Mouse (Mus musculus) neural tube, embryonic 12.5 days (tissue): ENCODE measurements at regions not wholly inside any gene's neighbourhood (a gene's known extent, or its start where the extent isn't known, plus 50 kb on each side); places are given as distances from the start of the nearest gene placed in this dataset.

Experiments
- ATAC-seq: fragments of 200-750 bp; cut with Nextera tagmentation; 2 replicates; pipeline ENCODE4 v1.8.0; 2017; ENCODE audit warnings: low read depth, mild to moderate bottlenecking, moderate TSS enrichment, moderate library complexity; ENCODE audit not compliant: low FRiP score
- H3K27ac ChIP-seq: fragments of 300-500 bp; sonication (generic); 2 replicates; pipeline ENCODE4 v1.5.1; 2016
- H3K27me3 ChIP-seq: fragments of 300-500 bp; sonication (generic); replicated peaks from 2 replicates; pipeline ENCODE4 v1.6.1; 2016; ENCODE audit warnings: mild to moderate bottlenecking
- H3K36me3 ChIP-seq: fragments of 300-500 bp; sonication (generic); 2 replicates; pipeline ENCODE4 v1.6.1; 2016; ENCODE audit warnings: mild to moderate bottlenecking
- H3K4me1 ChIP-seq: fragments of 300-500 bp; sonication (generic); 2 replicates; pipeline ENCODE4 v1.6.1; 2016
- H3K4me2 ChIP-seq: fragments of 300-500 bp; sonication (generic); replicated peaks from 2 replicates; pipeline ENCODE4 v1.6.1; 2016; ENCODE audit warnings: mild to moderate bottlenecking
- H3K4me3 ChIP-seq: fragments of 300-500 bp; sonication (generic); 2 replicates; pipeline ENCODE4 v1.5.1; 2016
- H3K9ac ChIP-seq: fragments of 300-500 bp; sonication (generic); 2 replicates; pipeline ENCODE4 v1.6.1; 2016; ENCODE audit warnings: mild to moderate bottlenecking
- H3K9me3 ChIP-seq: fragments of 300-500 bp; sonication (generic); 2 replicates; pipeline ENCODE4 v1.6.1; 2016; ENCODE audit warnings: mild to moderate bottlenecking
- WGBS: fragments of 180-500 bp; shearing (Covaris S2); methylation state at CpG from one replicate; pipeline ENCODE4 v1.1.7; 2016; 5-methylcytosine and 5-hydroxymethylcytosine counted together

DNA sequence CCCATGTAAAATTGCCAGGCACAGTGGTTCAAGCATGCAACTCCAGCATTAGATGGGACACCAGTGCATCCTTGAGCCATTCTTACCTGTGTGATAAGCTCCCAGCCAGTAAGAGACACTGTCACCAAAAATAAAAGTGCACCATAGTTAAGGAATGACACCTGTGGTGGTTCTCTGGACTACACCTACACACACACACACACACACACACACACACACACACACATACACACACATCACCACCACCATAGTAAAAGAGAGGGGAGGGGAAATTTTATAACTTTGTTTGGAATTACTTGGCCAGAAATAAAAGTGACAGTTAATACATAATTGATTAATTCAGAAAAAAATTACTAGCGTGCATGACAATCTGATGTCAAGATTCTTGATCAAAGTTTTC, 175.1 kb upstream of the Gm11232 start:
- no peak overlapping the region for H3K27ac ChIP-seq
- WGBS = 77% methylated on average over 1 of the region's 1 CpGs
- H3K27me3 ChIP-seq = no peaks in the 10 kb centered on the region
- H3K36me3 ChIP-seq = no peaks in the 10 kb centered on the region
- no peak overlapping the region for H3K9ac ChIP-seq
- no peaks in the 10 kb centered on the region for H3K4me1 ChIP-seq
- H3K4me2 ChIP-seq = no peak overlapping the region
- no peak for ATAC-seq
- no peak overlapping the region for H3K4me3 ChIP-seq
- no peaks in the 10 kb centered on the region for H3K9me3 ChIP-seq

DNA sequence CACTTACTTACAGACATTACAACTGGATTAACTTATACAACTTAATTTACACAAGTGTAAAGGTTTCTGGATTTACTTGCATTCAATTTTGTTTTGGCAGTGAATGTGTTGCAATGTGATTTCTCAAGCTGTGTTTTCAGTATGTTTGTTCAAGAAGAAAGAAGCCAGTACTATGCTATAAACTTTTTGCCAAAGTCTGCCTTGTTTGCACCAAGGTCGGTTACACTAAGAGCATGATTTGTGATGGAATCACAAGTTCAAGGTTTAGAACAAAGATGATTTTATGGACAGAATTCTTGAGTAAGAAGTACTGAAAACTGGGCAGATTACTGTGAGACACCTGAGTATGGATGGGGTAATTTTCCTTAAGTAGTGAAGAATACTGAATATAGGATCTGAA, 153.8 kb upstream of the Gm11232 start:
- no peak overlapping the region for H3K4me3 ChIP-seq

DNA sequence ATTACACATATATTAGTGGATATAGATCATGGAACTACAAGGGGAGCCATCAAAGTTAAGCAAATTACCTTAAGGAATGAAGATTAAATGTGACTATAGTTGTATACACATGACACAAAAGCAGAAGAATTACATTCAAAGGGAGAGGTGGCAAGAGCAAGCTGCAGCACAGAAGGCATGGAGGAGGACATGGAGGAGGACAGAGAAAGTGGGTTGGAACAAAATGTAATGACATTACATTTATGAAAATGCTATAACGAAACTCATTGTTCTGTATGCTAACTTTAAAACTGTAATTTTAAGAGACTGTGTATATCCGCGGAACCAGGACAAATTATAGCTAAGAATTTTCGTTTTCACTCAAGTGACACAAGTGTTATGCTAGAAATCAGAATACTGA, 117.9 kb upstream of the Gm11232 start:
- no peaks in the 10 kb centered on the region for H3K27me3 ChIP-seq
- H3K36me3 ChIP-seq = no peaks in the 10 kb centered on the region
- no peaks in the 10 kb centered on the region for H3K4me1 ChIP-seq
- H3K4me3 ChIP-seq = no peak overlapping the region
- no peaks in the 10 kb centered on the region; the same call in 1 of the 2 replicates for H3K9me3 ChIP-seq
- WGBS = 91% methylated on average over 4 of the region's 4 CpGs
- H3K4me2 ChIP-seq = no peak overlapping the region
- no peak for ATAC-seq
- no peak overlapping the region for H3K9ac ChIP-seq
- no peak overlapping the region for H3K27ac ChIP-seq

More for the DNA sequence above, 153.8 kb upstream of the Gm11232 start:
- 80% methylated on average over 1 of the region's 1 CpGs for WGBS
- ATAC-seq = no peak
- no peak overlapping the region for H3K4me2 ChIP-seq
- no peaks in the 10 kb centered on the region for H3K27me3 ChIP-seq
- no peaks in the 10 kb centered on the region for H3K9me3 ChIP-seq
- no peaks in the 10 kb centered on the region for H3K36me3 ChIP-seq
- no peak overlapping the region for H3K9ac ChIP-seq
- H3K4me1 ChIP-seq = no peaks in the 10 kb centered on the region
- no peak overlapping the region for H3K27ac ChIP-seq

DNA sequence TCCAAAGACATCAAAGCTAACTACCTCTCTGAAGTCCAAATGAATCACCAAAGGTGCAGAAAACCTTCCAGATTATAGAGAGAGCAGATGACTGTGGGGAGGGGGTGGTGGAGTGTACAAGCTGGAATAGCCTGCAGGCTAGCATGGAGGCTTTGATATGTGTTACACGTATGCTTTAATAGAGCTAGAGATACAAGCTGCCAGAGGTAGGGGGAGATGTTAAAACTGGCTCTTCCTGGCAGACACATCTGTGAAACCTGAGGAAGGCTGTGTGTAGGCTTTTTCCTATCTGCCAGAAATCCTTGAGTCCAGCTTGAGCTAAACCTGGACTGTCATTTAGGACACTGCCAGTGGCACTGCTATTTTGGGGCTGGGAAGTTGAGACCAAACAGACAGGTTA, 109.2 kb upstream of the Gm11232 start:
- 70% methylated on average over 1 of the region's 1 CpGs for WGBS
- no peak overlapping the region for H3K9ac ChIP-seq

DNA sequence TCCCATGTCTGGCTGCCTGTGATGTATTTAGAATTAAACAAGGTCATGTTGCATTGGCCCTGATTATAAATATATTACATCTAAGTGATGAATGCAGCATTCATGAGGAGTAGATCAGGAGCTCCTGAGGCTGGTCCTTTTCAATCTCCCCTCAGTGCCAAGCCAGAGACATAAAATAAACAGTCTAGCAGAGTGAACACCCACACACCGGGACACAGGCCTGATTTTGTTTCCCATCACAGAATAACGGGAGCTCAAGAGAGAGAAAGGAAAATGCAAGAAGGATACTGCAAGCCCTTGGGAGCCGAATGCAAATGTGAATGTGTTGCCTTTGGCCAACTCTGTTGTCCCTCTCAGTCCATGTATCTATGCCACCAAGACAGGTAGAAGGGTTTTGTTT, 84.1 kb upstream of the Gm11232 start:
- H3K36me3 ChIP-seq = no peaks in the 10 kb centered on the region
- H3K4me2 ChIP-seq = no peak overlapping the region
- H3K27me3 ChIP-seq = no peaks in the 10 kb centered on the region; the same call in 1 of the 2 replicates
- H3K4me1 ChIP-seq = 0 out of 2 replicates have a peak, but pooled peaks cover 11% of the 10 kb centered on the region
- WGBS = 73% methylated on average over 3 of the region's 3 CpGs
- H3K9ac ChIP-seq = no peak overlapping the region
- H3K9me3 ChIP-seq = no peaks in the 10 kb centered on the region
- H3K27ac ChIP-seq = no peak overlapping the region
- no peak for ATAC-seq
- no peak overlapping the region for H3K4me3 ChIP-seq

More for the DNA sequence above, 109.2 kb upstream of the Gm11232 start:
- H3K4me1 ChIP-seq = no peaks in the 10 kb centered on the region
- no peak overlapping the region for H3K4me3 ChIP-seq
- no peaks in the 10 kb centered on the region for H3K27me3 ChIP-seq
- no peaks in the 10 kb centered on the region for H3K36me3 ChIP-seq
- no peak overlapping the region for H3K4me2 ChIP-seq
- H3K9me3 ChIP-seq = no peaks in the 10 kb centered on the region
- ATAC-seq = no peak
- no peak overlapping the region for H3K27ac ChIP-seq

DNA sequence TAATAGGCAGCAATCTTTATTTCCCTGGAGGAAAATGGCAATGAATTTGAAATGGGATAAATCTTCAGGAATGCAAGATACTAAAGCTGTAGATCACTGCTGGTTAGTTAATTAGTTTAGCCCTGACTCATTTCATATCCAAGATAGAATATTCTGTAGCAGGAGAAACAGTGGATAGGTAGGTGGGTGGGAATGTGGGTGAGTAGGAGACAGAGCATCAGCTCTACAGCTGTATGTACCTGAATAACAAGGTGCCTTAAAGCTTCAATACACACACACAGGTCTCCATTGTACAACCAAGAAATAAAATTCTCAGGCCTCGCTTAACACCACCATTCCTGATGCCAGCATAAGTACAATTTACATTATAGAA, 83.0 kb upstream of the Gm11232 start:
- H3K9me3 ChIP-seq = no peaks in the 10 kb centered on the region
- 68% methylated on average over 1 of the region's 1 CpGs for WGBS
- no peak overlapping the region for H3K4me3 ChIP-seq
- no peaks in the 10 kb centered on the region for H3K36me3 ChIP-seq
- no peak overlapping the region for H3K4me2 ChIP-seq
- ATAC-seq = peak; percentile 54
- H3K27me3 ChIP-seq = no peaks in the 10 kb centered on the region; the same call in 1 of the 2 replicates
- no peak overlapping the region for H3K9ac ChIP-seq
- H3K27ac ChIP-seq = no peak overlapping the region
- 0 out of 2 replicates have a peak, but pooled peaks cover 11% of the 10 kb centered on the region for H3K4me1 ChIP-seq

DNA sequence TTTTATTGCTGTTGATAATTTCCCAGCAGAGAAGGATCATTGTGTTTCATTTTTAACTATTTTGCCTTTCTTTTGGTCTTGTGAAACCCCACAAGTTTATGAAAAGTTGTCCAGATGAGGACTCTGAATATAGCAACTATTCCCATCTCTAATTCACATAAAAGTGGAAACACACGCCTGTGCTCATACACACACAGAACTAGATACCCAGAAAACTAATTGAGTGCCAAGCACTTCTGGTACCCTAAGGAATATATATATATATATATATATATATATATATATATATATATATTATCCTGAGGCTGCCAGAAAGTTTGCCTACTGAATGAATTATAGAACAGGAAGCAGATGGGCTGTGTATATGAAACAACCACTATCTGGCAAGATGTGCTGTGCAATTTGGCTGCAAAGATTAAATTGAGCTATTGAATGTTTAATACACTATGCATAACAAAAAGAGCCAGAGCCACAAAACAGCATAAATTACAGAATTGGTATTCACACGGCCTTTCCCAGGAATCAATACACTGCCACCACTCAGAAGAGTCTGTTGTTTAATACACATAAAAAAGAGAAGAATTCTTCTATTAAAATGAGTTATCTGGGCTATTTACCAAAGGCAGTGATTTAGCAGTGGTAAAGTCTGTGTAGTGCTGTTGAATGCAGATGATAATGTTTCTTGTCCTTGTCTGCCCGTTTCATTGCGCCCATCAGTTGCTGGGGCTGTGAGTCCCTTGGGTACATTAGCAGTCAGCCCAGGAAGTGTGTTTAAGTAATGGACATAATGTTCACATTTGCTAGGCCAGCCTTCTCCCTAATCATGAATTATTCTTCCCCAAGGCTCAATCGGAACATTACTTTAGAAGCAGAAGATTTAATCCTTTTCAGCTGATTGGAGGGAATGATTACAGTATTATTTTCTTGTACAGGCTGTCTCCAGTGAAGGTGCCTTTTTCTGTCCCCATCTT, 82.3 kb upstream of the Gm11232 start:
- Histone ChIP-seq H3K27ac (no peak overlapping the region), H3K36me3 (no peaks in the 10 kb centered on the region), H3K4me1 (0 out of 2 replicates have a peak, but pooled peaks cover 11% of the 10 kb centered on the region), H3K9me3 (no peaks in the 10 kb centered on the region), H3K27me3 (no peaks in the 10 kb centered on the region; the same call in 1 of the 2 replicates), H3K4me3 (no peak overlapping the region), H3K4me2 (no peak overlapping the region), H3K9ac (no peak overlapping the region)
- ATAC-seq = peak; percentile 95
- 41% methylated on average over 5 of the region's 5 CpGs for WGBS

DNA sequence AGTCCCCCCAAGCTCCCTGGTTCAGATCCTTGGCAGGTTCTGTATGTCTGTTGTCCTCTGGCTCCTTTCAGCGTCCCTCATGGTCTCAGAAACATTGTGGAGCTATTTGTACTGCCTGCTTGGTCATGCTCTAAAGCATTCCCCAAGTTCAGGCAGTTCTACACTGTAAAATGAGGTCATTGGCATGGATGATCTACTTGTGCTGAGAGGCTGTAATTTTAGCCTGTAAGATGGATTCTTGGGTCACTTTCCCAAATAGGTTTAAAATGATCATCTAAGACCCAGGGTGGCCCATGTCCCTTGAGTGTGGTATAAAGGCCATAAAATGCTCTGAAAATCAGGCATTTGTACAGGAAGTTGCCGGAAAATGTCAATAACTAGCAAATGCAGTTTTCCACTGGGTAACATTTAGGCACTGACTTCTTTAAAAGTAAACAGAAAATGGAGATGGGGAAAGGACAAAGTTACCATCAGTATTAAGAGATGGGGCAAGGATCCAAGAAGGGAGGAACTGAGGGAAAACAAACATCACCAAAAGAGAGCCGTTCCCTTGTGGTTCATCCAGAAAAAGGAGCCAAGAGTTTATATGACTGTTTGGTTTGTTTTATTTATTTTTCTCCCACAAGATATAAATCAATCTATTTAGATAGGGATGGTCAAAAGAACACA, 81.5 kb upstream of the Gm11232 start:
- H3K9ac ChIP-seq = no peak overlapping the region
- H3K27ac ChIP-seq = no peak overlapping the region
- no peak overlapping the region for H3K4me3 ChIP-seq
- WGBS = 66% methylated on average over 3 of the region's 3 CpGs
- H3K4me2 ChIP-seq = no peak overlapping the region
- H3K27me3 ChIP-seq = no peaks in the 10 kb centered on the region; the same call in 1 of the 2 replicates
- no peak for ATAC-seq
- 0 out of 2 replicates have a peak, but pooled peaks cover 11% of the 10 kb centered on the region for H3K4me1 ChIP-seq
- no peaks in the 10 kb centered on the region for H3K36me3 ChIP-seq
- H3K9me3 ChIP-seq = no peaks in the 10 kb centered on the region

DNA sequence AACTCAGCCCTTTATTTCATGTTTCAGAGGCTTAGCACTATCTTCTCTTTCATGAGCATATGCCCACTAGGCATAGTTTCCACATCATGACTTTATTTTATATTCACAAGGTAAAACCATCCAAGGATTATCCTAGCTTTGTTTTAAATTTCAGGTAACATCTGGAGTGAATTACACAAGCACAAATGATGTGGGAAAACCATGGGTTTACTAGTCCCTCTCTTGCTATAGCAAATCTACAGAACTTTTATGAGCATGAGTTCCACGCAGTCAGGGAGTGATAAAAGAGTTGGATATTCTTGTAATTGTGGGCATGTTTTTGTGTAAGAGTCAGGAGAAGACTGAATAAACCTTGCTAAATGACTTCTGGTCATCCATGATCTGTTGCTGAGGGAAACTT, 78.0 kb upstream of the Gm11232 start:
- 80% methylated on average over 1 of the region's 1 CpGs for WGBS

DNA sequence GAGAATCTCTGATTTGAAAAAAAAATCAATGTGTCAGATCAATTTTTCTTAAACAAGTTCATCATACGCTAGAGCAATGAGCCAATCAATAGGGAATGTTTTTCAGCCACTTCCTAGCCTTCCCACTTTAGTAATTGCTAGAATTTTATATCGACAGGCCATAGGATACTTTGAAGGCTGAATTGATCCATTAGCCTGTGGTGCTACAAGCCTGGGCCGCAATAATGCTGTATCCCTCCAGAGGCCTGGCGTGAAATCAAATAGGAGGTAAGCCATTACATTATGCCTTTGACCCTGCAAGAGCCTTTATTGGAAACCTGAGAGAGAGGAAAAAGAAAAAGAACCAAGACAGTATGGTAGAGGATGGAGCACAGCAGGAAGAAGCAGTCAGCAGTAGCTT, 53.7 kb upstream of the Gm11232 start:
- no peaks in the 10 kb centered on the region for H3K9me3 ChIP-seq
- no peak overlapping the region for H3K9ac ChIP-seq
- H3K4me3 ChIP-seq = no peak overlapping the region
- no peak overlapping the region for H3K27ac ChIP-seq
- no peak overlapping the region for H3K4me2 ChIP-seq
- no peaks in the 10 kb centered on the region for H3K36me3 ChIP-seq
- no peaks in the 10 kb centered on the region for H3K27me3 ChIP-seq
- H3K4me1 ChIP-seq = no peaks in the 10 kb centered on the region; the same call in 1 of the 2 replicates
- WGBS = 70% methylated on average over 4 of the region's 4 CpGs
- ATAC-seq = no peak

More for the DNA sequence above, 78.0 kb upstream of the Gm11232 start:
- H3K4me3 ChIP-seq = no peak overlapping the region
- no peaks in the 10 kb centered on the region for H3K9me3 ChIP-seq
- no peaks in the 10 kb centered on the region for H3K27me3 ChIP-seq
- H3K9ac ChIP-seq = no peak overlapping the region
- ATAC-seq = no peak
- H3K4me1 ChIP-seq = 0 out of 2 replicates have a peak, but pooled peaks cover 7% of the 10 kb centered on the region
- no peak overlapping the region for H3K4me2 ChIP-seq
- H3K27ac ChIP-seq = no peak overlapping the region
- no peaks in the 10 kb centered on the region for H3K36me3 ChIP-seq

DNA sequence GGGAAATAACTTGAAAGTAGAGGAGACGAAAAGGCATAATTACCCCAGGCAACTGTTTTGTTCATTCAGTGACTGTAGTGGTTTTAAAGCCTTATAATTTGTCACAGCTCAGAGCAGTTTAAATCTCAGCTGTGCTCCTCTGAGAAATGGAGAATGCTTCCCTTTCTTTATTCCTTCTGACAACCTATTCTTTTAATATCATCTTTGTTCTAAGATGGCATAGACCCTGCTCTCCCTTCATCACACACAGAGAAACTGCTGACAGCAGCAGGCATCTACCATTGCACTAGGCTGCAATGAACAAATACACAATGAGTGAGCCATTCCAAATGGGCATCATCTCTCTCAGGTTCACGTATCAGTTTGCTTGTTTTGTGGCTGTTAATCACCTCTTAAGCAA, 50.5 kb upstream of the Gm11232 start:
- WGBS = 24% methylated on average over 2 of the region's 2 CpGs
- no peak for ATAC-seq

More for the DNA sequence above, 50.5 kb upstream of the Gm11232 start:
- H3K4me3 ChIP-seq = no peak overlapping the region
- no peak overlapping the region for H3K9ac ChIP-seq
- no peaks in the 10 kb centered on the region for H3K27me3 ChIP-seq
- H3K27ac ChIP-seq = no peak overlapping the region
- no peaks in the 10 kb centered on the region; the same call in 1 of the 2 replicates for H3K4me1 ChIP-seq
- H3K36me3 ChIP-seq = no peaks in the 10 kb centered on the region
- no peaks in the 10 kb centered on the region for H3K9me3 ChIP-seq
- no peak overlapping the region for H3K4me2 ChIP-seq
